ENCODE assay signal across 19 mouse cellular contexts in the genomic region with DNA sequence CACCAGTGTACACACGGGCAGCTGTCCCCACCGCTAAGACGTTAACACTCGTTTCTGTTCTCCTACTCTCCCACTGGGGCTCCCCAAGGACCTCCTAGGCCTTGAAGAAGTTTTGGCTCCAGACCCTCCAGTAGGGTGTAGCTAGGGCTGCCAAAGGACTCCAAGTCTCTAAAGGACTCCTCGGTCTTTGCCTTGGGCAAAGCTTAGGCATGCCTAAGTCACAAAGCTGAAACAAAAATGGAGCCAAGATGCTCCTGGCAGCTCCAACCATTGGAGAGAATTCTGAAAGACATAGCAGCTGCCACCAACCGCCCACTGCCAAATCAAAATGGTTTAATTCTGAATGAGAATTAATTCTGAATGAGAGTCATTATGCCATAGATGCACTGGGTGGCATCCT. TPM values are rescaled to one million over a fixed set of nuclear protein-coding genes. Genes with fewer than 3 reads are reported as not detected.
DNase-seq lines count a peak whose midpoint lies in the region; ATAC-seq and TF ChIP-seq lines count a peak whose summit lies in the region.
"Had no signal": no experiment of that assay in that cellular context is flagged by ENCODE, and none has a peak within 500 bp of the region (broad histone marks: within the 10 kb centered on the region; RNA-seq: fewer than 3 reads in every experiment).

No protein-coding gene starts in this region.

- H3K4me1 ChIP-seq in hindbrain, embryonic 16.5 days (ENCODE audit: control insufficient read depth, insufficient read depth, low read depth, low read length): no peaks in the 10 kb centered on the region
- H3K4me1 ChIP-seq in hindbrain, embryonic 10.5 days (replicated peaks): no peaks in the 10 kb centered on the region
- no peaks in the 10 kb centered on the region for H3K4me1 ChIP-seq in thymus, adult 2 months (replicated peaks; ENCODE audit: control insufficient read depth, insufficient read depth, low read length)
- H3K4me1 ChIP-seq: hindbrain, embryonic 15.5 days; neural tube, embryonic 12.5 days had no signal

- H3K4me3 ChIP-seq in hindbrain, embryonic 16.5 days (ENCODE audit: low read length): no peak overlapping the region
- H3K4me3 ChIP-seq in hindbrain, embryonic 10.5 days: no peak overlapping the region
- H3K4me3 ChIP-seq in thymus, adult 2 months (ENCODE audit: control insufficient read depth, insufficient read depth, low read length): no peak overlapping the region
- H3K4me3 ChIP-seq: embryonic facial prominence, embryonic 15.5 days; hindbrain, embryonic 15.5 days; neural tube, embryonic 12.5 days had no signal

- H3K4me2 ChIP-seq in hindbrain, embryonic 16.5 days (ENCODE audit: low read length): no peak overlapping the region
- H3K4me2 ChIP-seq: embryonic facial prominence, embryonic 15.5 days; hindbrain, embryonic 15.5 days; neural tube, embryonic 12.5 days had no signal

- H3K9me3 ChIP-seq in hindbrain, embryonic 16.5 days (ENCODE audit: control insufficient read depth, low read length): no peaks in the 10 kb centered on the region
- H3K9me3 ChIP-seq in hindbrain, embryonic 10.5 days: no peaks in the 10 kb centered on the region
- H3K9me3 ChIP-seq: embryonic facial prominence, embryonic 15.5 days; hindbrain, embryonic 15.5 days; neural tube, embryonic 12.5 days had no signal

- H3K27ac ChIP-seq in hindbrain, embryonic 16.5 days (ENCODE audit: low read depth, low read length): no peak overlapping the region; the same call in 1 of the 2 replicates
- no peak overlapping the region for H3K27ac ChIP-seq in hindbrain, embryonic 10.5 days
- H3K27ac ChIP-seq in thymus, adult 2 months (ENCODE audit: control insufficient read depth, insufficient read depth, low read length): no peak overlapping the region
- H3K27ac ChIP-seq: embryonic facial prominence, embryonic 15.5 days; hindbrain, embryonic 15.5 days; neural tube, embryonic 12.5 days had no signal

- no peak for DNase-seq in hindbrain, embryonic 10.5 days (ENCODE audit: low spot score)
- peak; percentile 55 for DNase-seq in brain, embryonic 14.5 days (ENCODE audit: low read depth)
- peak; percentile 24 for DNase-seq in cerebellum, adult 9-10 months
- peak; percentile 49 for DNase-seq in layer of hippocampus, adult 9-10 months (ENCODE audit: low spot score)
- no peak for DNase-seq in testis, postnatal 10 days (ENCODE audit: low spot score)
- DNase-seq in thymus, adult 2 months: no peak
- DNase-seq: adrenal gland, postnatal 14 days; kidney, adult 2 months; liver, postnatal 0 days; lung, postnatal 4 days had no signal

- no peaks in the 10 kb centered on the region for H3K36me3 ChIP-seq in hindbrain, embryonic 16.5 days (ENCODE audit: control insufficient read depth, insufficient read depth, low read length)
- H3K36me3 ChIP-seq in hindbrain, embryonic 10.5 days: no peaks in the 10 kb centered on the region
- no peaks in the 10 kb centered on the region for H3K36me3 ChIP-seq in thymus, adult 2 months (ENCODE audit: control insufficient read depth, insufficient read depth, low read length)
- H3K36me3 ChIP-seq: embryonic facial prominence, embryonic 15.5 days; hindbrain, embryonic 15.5 days; neural tube, embryonic 12.5 days had no signal

- 72% methylated on average over 6 of the region's 6 CpGs for WGBS in hindbrain, embryonic 16.5 days
- WGBS in hindbrain, embryonic 10.5 days: 93% methylated on average over 6 of the region's 6 CpGs
- WGBS in thymus, adult 2 months: 94% methylated on average over 6 of the region's 6 CpGs

- TF ChIP-seq POLR2A in brain, embryonic 14.5 days (IDR thresholded peaks at IDR 0.05; ENCODE audit: borderline replicate concordance, extremely low read depth, insufficient read depth, insufficient read length, poor library complexity, severe bottlenecking): no peak
- TF ChIP-seq POLR2A in thymus, adult 2 months (IDR thresholded peaks at IDR 0.05; ENCODE audit: control insufficient read depth, extremely low read depth, insufficient read depth, low read length, poor library complexity): no peak

- no peaks in the 10 kb centered on the region for H3K27me3 ChIP-seq in hindbrain, embryonic 16.5 days (replicated peaks; ENCODE audit: control insufficient read depth, insufficient read depth, low read length)
- H3K27me3 ChIP-seq in hindbrain, embryonic 10.5 days (ENCODE audit: insufficient read depth, poor library complexity, severe bottlenecking): no peaks in the 10 kb centered on the region
- H3K27me3 ChIP-seq in thymus, adult 2 months (ENCODE audit: control insufficient read depth, insufficient read depth, low read length): no peaks in the 10 kb centered on the region
- H3K27me3 ChIP-seq: embryonic facial prominence, embryonic 15.5 days; hindbrain, embryonic 15.5 days; neural tube, embryonic 12.5 days had no signal

- no peak for TF ChIP-seq CTCF in brain, embryonic 14.5 days (IDR thresholded peaks at IDR 0.05; ENCODE audit: borderline replicate concordance, extremely low read depth, insufficient read depth, insufficient read length)
- no peak for TF ChIP-seq CTCF in thymus, adult 2 months (IDR thresholded peaks at IDR 0.05; ENCODE audit: borderline replicate concordance, control insufficient read depth, extremely low read depth, insufficient read depth, low read length, poor library complexity)

- ATAC-seq in hindbrain, embryonic 16.5 days: peak; percentile 27
- ATAC-seq: liver, postnatal 0 days; midbrain, embryonic 16.5 days had no signal

- H3K9ac ChIP-seq in hindbrain, embryonic 16.5 days (ENCODE audit: low read depth, low read length): no peak overlapping the region
- H3K9ac ChIP-seq: embryonic facial prominence, embryonic 15.5 days; hindbrain, embryonic 15.5 days; liver, postnatal 0 days; neural tube, embryonic 12.5 days had no signal

RNA-seq across cellular contexts. Expression of a gene that starts 9.9 kb away (rescaled TPM):
- polyA plus RNA-seq in hindbrain, embryonic 16.5 days (2015; fragmentation: Nextera tagmentation; extraction: Ambion mirVana): 0.37 and 0.43 TPM in 2 replicates
- polyA plus RNA-seq in hindbrain, embryonic 10.5 days (2016; fragmentation: Nextera tagmentation; extraction: Ambion mirVana): 0.30 and 0.41 TPM in 2 replicates
- polyA plus RNA-seq in brain, embryonic 14.5 days (2012; rRNA removed): 0.39 and 0.49 TPM in 2 replicates
- 0.40 and 0.65 TPM in 2 replicates for polyA plus RNA-seq in thymus, adult 2 months (2012; rRNA removed)
- polyA plus RNA-seq: liver, postnatal 0 days; neural tube, embryonic 12.5 days had no signal

RNA-seq across cellular contexts. Expression of a gene that starts 24.2 kb away (rescaled TPM):
- polyA plus RNA-seq in hindbrain, embryonic 16.5 days (2015; fragmentation: Nextera tagmentation; extraction: Ambion mirVana): not detected in 2 replicates
- polyA plus RNA-seq in hindbrain, embryonic 10.5 days (2016; fragmentation: Nextera tagmentation; extraction: Ambion mirVana): not detected in 2 replicates
- polyA plus RNA-seq in brain, embryonic 14.5 days (2012; rRNA removed): not detected in 2 replicates
- polyA plus RNA-seq in thymus, adult 2 months (2012; rRNA removed): 0.11 and 0.14 TPM in 2 replicates
- polyA plus RNA-seq: cortical plate, adult 2 months; embryonic facial prominence, embryonic 15.5 days; heart, embryonic 16.5 days; hindbrain, embryonic 15.5 days; kidney, adult 2 months; large intestine, adult 2 months; limb, embryonic 14.5 days; liver, postnatal 0 days; midbrain, embryonic 16.5 days; neural tube, embryonic 12.5 days had no signal

RNA-seq across cellular contexts. Expression of a gene that starts 42.8 kb away (rescaled TPM):
- 0.25 and 0.34 TPM in 2 replicates for polyA plus RNA-seq in hindbrain, embryonic 16.5 days (2015; fragmentation: Nextera tagmentation; extraction: Ambion mirVana)
- polyA plus RNA-seq in hindbrain, embryonic 10.5 days (2016; fragmentation: Nextera tagmentation; extraction: Ambion mirVana): not detected in 2 replicates
- polyA plus RNA-seq in brain, embryonic 14.5 days (2012; rRNA removed): 0.21 and 0.23 TPM in 2 replicates
- polyA plus RNA-seq in thymus, adult 2 months (2012; rRNA removed): 1.4 and 1.5 TPM in 2 replicates
- polyA plus RNA-seq: kidney, adult 2 months; large intestine, adult 2 months; neural tube, embryonic 12.5 days had no signal

Comparison
In these comparisons a context has a peak if more than half of its experiments do, and no peak if none do; other contexts are left out.
1. DNase-seq: peak in brain, embryonic 14.5 days (single experiment), cerebellum, adult 9-10 months (single experiment) and layer of hippocampus, adult 9-10 months (single experiment); none in hindbrain, embryonic 10.5 days (single experiment), testis, postnatal 10 days (single experiment) and thymus, adult 2 months (single experiment).